Mouse (Mus musculus): ENCODE measurements around the gene Zdhhc11. TPM values are rescaled to one million over a fixed set of nuclear protein-coding genes. Genes with fewer than 3 reads are reported as not detected.
"Not testable (repeated sequence)": the region's sequence is repeated elsewhere in the genome, so short reads cannot be mapped to it uniquely, and the experiment has no call there.

The Zdhhc11 gene
- polyA plus RNA-seq, 1 experiment from 2014 or later = not detected

DNA sequence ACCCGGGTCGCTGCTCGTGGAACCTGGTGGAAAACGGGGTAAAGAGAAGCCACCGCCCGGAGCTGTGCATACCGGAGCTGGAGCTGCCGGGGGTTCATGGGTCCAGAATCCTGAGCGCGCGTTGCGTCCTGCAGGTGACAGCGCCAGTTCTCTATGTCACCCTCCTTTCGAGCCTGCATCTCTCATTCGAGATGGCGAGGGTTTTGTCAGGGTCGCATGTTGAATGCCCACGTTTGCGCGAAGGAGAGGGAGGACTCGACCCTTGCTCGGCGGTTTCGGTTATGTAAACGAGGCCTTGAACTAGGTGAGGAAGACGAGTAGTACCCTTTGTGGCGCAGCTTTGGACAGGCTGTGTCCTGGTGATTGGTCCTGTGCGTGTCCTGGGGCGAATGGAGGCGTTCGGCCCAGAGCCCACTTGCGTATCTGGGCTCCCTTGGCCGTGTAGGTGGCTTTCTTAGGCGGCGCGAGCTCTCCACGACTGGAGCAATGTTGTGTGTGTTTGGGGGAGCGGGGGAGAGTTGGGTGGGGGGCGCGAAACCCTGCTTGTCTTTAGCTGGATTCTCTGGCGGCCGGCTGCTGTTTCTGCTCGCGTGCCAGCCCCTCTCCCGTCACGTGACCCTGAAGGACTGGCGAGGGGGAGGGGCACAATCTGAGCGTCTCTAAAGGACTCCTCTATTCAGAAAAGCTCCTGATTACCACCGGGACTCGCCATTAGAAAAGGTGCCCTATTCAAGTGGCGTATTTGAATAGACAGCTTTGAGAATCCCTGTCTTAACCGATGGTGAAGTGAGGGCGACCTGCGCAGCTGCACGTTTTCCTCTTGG, 46.4 kb downstream of the Zdhhc11 start:
- 2% methylated on average over 55 of the region's 55 CpGs for WGBS
- Histone ChIP-seq H3K4me3 (peak overlapping the region; percentile 64), H3K9me3 (replicated peaks) (no peaks in the 10 kb centered on the region), H3K27me3 (ENCODE audit: low read depth, poor library complexity, severe bottlenecking) (peaks cover 65% of the 10 kb centered on the region), H3K4me1 (peaks cover 24% of the 10 kb centered on the region), H3K36me3 (no peaks in the 10 kb centered on the region), H3K27ac (no peak overlapping the region; the same call in 1 of the 2 replicates)
- DNase-seq (ENCODE audit: low spot score) = peak; percentile 77

DNA sequence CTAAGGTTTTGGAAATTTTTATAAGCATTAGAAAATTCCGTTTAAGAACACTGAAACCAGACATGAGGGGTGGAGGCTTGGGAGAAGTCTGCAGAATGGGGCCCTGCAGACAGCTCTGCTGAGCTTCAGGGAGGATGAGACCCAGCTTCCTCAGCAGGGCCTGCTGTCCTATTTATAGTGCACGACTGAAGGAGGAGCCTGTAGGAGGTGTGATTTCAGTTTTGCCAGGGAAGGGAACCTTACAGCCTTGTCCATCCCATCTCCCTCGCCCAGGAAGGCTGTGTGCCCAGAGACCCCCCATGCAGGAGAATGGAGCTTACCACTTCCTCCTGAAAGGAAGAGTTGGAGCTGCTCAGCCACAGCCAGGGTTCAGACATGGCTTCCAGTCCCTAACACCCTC, 47.0 kb downstream of the Zdhhc11 start:
- H3K4me1 ChIP-seq = peaks cover 24% of the 10 kb centered on the region
- no peaks in the 10 kb centered on the region for H3K9me3 ChIP-seq (replicated peaks)
- no peaks in the 10 kb centered on the region for H3K36me3 ChIP-seq
- peaks cover 64% of the 10 kb centered on the region for H3K27me3 ChIP-seq (ENCODE audit: low read depth, poor library complexity, severe bottlenecking)
- 18% methylated on average over 3 of the region's 3 CpGs for WGBS
- H3K27ac ChIP-seq = no peak overlapping the region
- DNase-seq (ENCODE audit: low spot score) = no peak
- peak overlapping the region; percentile 64 for H3K4me3 ChIP-seq

DNA sequence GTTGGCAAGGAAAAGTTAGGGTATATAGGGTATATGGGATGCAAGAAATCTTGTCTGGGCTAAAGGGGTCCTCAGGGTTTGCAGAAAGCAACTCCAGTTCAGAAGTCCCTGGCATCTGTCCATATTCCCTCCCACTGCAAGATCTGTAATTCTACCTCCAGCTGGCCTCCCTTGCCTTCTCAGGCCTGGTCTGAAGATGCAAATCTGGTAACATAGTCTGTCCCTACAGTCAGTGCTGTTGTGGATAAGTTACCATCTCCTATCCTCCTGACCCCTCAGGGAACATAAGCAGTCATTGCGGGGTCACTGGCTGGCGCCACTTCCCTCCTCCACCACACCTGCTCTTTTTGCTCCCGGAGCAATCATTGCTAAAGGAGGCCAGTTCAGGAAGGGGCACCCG, 52.3 kb downstream of the Zdhhc11 start:
- no peaks in the 10 kb centered on the region for H3K4me1 ChIP-seq
- H3K9me3 ChIP-seq (replicated peaks) = no peaks in the 10 kb centered on the region
- H3K36me3 ChIP-seq = no peaks in the 10 kb centered on the region
- H3K4me3 ChIP-seq = no peak overlapping the region
- H3K27ac ChIP-seq = no peak overlapping the region
- peaks cover 21% of the 10 kb centered on the region for H3K27me3 ChIP-seq (ENCODE audit: low read depth, poor library complexity, severe bottlenecking)
- DNase-seq (ENCODE audit: low spot score) = no peak
- 84% methylated on average over 4 of the region's 4 CpGs for WGBS

DNA sequence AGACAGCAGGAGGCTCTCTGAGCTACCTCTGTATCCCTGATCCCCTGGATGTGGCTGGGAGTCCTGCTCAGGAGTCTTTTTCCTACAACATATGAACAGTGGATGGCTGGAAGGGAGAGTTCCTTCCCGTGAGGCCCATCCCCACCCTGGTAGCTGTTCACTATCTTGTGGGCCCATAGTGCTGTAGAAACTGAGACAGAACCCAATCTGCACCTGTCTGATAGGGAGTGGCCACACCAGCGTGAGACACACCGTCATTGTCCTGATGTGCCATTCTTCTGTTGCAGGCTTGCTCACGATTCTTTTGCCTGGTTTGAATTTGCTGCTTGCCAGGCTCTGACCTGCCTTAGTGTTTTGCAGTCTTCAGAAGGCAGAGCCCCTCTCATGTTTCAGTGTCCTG, 53.8 kb downstream of the Zdhhc11 start:
- Histone ChIP-seq H3K27me3 (ENCODE audit: low read depth, poor library complexity, severe bottlenecking) (peaks cover 6% of the 10 kb centered on the region; the same call in 1 of the 2 replicates), H3K9me3 (replicated peaks) (no peaks in the 10 kb centered on the region), H3K36me3 (no peaks in the 10 kb centered on the region), H3K4me1 (no peaks in the 10 kb centered on the region), H3K4me3 (no peak overlapping the region), H3K27ac (no peak overlapping the region)
- WGBS = 83% methylated on average over 4 of the region's 4 CpGs
- DNase-seq (ENCODE audit: low spot score) = no peak

DNA sequence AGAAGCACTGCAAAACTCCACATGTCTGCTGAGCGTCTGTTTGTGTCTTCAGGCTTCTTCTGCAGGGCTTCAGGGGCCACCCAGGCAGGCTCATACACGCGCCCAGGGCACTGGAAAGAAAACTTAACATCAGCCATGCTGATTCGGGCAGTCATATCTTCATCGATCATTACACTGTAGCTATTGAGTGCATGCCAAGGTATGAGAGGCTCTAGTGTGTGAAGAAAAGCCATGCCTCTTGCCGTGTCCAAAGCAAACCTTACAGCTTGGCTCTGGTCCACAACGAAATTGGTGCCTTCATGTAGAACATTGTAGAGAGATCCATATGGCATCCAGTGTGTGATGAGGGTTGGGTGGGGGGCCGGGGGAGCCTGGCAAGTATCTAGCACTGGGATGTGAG, 55.4 kb downstream of the Zdhhc11 start:
- 93% methylated on average over 8 of the region's 8 CpGs for WGBS
- not testable (repeated sequence) for H3K4me1 ChIP-seq; H3K27ac ChIP-seq; H3K36me3 ChIP-seq; H3K27me3 ChIP-seq (ENCODE audit: low read depth, poor library complexity, severe bottlenecking); H3K9me3 ChIP-seq (replicated peaks); DNase-seq (ENCODE audit: low spot score); H3K4me3 ChIP-seq

DNA sequence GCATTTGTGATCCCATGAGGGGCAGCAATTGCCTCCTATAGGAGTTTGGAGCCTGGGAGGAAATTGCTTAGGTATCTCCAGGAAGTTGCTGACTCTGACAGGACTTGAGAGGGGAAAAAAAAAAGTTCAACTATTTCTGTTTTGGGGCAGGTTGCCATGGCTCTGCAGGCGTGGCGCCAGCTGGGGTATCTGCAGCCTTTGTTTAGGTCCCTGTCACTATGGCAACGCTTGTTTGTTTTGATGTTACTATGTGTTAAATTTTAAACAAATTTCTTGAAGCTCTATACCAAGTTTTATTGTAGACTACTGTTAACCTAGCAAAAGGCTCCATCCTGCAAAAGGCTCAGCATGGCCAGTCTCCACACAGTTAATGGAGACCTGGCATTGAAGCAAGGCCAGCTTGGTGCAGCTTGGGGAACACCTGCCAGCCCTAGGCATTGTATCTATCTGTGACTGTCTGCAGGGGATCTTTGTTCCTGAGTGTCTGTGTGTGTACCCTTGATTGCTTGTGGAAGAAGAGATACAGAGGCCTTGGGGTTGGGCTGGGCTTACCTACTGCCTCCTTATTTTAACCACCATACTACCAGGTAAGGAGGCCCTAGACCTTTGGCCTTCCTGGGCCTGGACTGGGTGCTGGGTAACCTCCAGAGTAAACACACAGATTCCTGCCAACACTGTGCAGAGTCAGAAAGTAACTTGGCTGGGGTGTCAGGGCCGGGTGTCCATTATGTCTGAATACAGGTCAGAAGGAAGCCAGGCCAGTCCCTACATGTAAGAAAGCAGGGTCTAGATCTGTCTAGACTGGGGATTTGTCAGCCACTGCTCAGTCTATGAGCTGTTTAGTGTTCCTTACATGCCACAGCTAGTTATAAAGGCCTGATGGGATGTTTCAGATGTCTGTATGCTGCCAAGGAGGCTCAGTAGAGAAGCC, 61.8 kb downstream of the Zdhhc11 start:
- H3K36me3 ChIP-seq = no peaks in the 10 kb centered on the region
- H3K27ac ChIP-seq = no peak overlapping the region
- H3K4me1 ChIP-seq = no peaks in the 10 kb centered on the region
- DNase-seq (ENCODE audit: low spot score) = no peak
- no peak overlapping the region for H3K4me3 ChIP-seq
- no peaks in the 10 kb centered on the region for H3K9me3 ChIP-seq (replicated peaks)
- no peaks in the 10 kb centered on the region for H3K27me3 ChIP-seq (ENCODE audit: low read depth, poor library complexity, severe bottlenecking)
- 79% methylated on average over 4 of the region's 4 CpGs for WGBS

DNA sequence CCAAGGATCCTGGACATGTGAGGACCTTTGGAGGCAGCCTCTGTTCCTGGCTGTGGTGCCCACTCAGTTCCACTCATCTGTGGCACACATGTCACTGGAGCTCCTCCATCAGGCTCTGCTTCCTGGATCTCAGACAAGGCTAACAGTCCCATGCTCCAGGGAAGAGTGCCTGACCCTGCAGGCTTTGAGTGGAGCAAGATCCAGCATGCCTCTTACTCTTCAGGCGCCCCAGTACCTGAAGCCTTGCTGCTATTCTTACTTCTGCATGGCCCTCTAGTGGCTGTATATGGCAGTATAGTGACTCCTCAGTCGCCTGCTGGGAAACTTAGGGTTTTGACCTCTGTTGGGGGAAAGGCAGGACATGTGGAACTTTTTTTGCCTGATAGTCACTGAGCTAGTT, 62.6 kb downstream of the Zdhhc11 start:
- H3K36me3 ChIP-seq = no peaks in the 10 kb centered on the region
- no peak overlapping the region for H3K4me3 ChIP-seq
- H3K27ac ChIP-seq = no peak overlapping the region
- H3K9me3 ChIP-seq (replicated peaks) = no peaks in the 10 kb centered on the region
- DNase-seq (ENCODE audit: low spot score) = peak; percentile 45
- H3K4me1 ChIP-seq = no peaks in the 10 kb centered on the region
- WGBS = 22% methylated on average over 2 of the region's 2 CpGs
- H3K27me3 ChIP-seq (ENCODE audit: low read depth, poor library complexity, severe bottlenecking) = no peaks in the 10 kb centered on the region

DNA sequence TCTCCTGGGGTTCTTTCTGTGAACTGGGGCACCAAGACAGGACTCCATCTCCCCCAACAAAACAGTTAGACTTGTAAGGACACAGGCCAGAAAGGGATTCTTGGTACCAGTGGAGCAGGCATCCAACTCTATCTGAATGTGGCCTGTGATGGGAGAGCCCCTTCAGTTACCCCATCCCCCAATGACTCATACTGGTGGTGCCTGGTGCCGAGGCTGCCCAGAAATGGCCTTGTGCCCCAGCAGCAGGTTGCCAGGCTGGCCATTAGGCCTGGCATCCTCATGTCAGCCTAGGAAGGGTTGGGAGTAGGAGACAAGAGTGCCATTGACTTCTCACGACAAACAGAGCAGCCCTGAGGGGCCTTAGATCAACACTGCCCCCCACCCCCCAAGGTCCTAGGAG, 64.5 kb downstream of the Zdhhc11 start:
- H3K27ac ChIP-seq = no peak overlapping the region
- no peaks in the 10 kb centered on the region for H3K9me3 ChIP-seq (replicated peaks)
- no peaks in the 10 kb centered on the region for H3K4me1 ChIP-seq
- no peak for DNase-seq (ENCODE audit: low spot score)
- H3K27me3 ChIP-seq (ENCODE audit: low read depth, poor library complexity, severe bottlenecking) = no peaks in the 10 kb centered on the region
- no peak overlapping the region for H3K4me3 ChIP-seq
- no peaks in the 10 kb centered on the region for H3K36me3 ChIP-seq
- 84% methylated on average over 2 of the region's 2 CpGs for WGBS

DNA sequence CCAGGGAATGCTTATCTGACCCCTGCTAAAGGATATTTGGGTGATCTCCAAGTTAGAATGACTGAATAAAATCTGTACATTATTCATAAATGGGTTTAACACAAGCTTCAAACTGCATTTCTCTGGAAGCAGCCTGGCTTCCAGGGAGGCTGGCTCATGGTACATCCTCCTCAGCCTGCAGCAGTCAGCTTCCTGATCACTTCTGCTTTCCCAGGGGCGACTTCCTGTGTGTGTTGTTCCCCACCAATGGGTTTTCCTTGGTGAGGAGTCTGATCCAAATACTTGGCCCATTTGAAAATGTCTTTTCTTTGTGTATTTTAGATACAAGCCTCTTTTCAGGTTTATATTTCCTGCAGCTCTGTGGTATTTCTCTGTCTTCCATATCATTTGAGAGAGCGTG, 65.4 kb downstream of the Zdhhc11 start:
- no peak for DNase-seq (ENCODE audit: low spot score)
- WGBS = 90% methylated on average over 2 of the region's 2 CpGs
- no peaks in the 10 kb centered on the region for H3K4me1 ChIP-seq
- H3K36me3 ChIP-seq = no peaks in the 10 kb centered on the region
- no peak overlapping the region for H3K27ac ChIP-seq
- no peak overlapping the region for H3K4me3 ChIP-seq
- no peaks in the 10 kb centered on the region for H3K9me3 ChIP-seq (replicated peaks)
- H3K27me3 ChIP-seq (ENCODE audit: low read depth, poor library complexity, severe bottlenecking) = no peaks in the 10 kb centered on the region

DNA sequence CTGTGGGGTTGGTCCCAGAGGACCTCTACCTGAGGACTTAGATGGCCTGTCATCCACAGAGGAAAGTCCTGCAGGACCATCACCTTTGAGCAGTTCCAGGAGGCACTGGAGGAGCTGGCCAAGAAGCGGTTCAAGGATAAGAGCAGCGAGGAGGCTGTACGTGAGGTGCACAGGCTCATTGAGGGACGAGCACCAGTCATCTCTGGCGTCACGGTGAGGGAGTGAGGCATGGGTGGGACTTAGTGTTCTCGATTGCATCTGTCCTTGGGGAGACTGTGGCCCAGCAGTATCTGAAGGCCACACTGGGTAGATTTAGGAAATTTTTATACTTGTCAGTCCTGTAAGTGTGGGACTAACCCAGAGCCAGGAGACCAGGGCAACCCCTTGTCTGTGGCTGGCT, 67.0 kb downstream of the Zdhhc11 start:
- H3K27me3 ChIP-seq (ENCODE audit: low read depth, poor library complexity, severe bottlenecking) = no peaks in the 10 kb centered on the region
- no peak overlapping the region for H3K4me3 ChIP-seq
- H3K27ac ChIP-seq = no peak overlapping the region
- WGBS = 91% methylated on average over 7 of the region's 7 CpGs
- H3K4me1 ChIP-seq = no peaks in the 10 kb centered on the region
- DNase-seq (ENCODE audit: low spot score) = no peak
- H3K36me3 ChIP-seq = peaks cover 3% of the 10 kb centered on the region; the same call in 1 of the 2 replicates
- H3K9me3 ChIP-seq (replicated peaks) = no peaks in the 10 kb centered on the region

DNA sequence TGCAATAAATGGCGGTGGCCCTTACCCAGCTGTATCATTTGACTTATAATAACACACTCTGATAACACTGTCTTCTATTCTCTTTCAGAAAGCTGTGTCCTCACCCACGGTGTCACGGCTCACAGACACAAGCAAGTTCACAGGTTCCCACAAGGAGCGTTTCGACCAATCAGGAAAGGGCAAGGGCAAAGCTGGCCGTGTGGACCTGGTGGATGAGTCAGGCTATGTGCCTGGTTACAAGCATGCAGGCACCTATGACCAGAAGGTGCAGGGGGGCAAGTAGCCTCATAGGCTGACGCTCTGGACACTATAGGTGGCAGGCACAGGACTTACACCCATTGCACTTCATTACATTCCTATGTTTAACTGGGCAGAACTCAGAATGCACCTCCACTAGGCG, 67.5 kb downstream of the Zdhhc11 start:
- Histone ChIP-seq H3K27me3 (ENCODE audit: low read depth, poor library complexity, severe bottlenecking) (no peaks in the 10 kb centered on the region), H3K27ac (no peak overlapping the region), H3K9me3 (replicated peaks) (no peaks in the 10 kb centered on the region), H3K4me3 (no peak overlapping the region), H3K36me3 (peaks cover 7% of the 10 kb centered on the region; the same call in 1 of the 2 replicates), H3K4me1 (no peaks in the 10 kb centered on the region)
- no peak for DNase-seq (ENCODE audit: low spot score)
- WGBS = 87% methylated on average over 8 of the region's 8 CpGs

DNA sequence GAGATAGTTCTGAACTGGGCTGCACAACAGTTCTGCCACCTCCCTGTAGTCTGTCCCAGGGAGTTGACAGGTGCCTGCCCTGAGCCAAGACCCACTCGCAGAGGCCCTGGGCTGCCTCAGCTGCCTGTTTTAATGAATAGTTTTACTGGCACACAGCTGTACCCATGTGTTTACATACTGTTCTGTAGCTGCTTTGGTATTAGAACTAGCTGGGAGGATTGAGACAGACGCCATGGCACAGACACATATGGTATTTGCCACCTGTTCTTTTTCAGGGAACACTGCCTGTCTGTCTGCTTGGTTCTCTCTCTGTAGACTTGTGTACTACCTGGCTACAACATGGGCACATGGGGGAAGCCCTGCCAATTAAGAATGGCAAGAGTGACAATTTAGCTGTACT, 71.1 kb downstream of the Zdhhc11 start:
- DNase-seq (ENCODE audit: low spot score) = no peak

DNA sequence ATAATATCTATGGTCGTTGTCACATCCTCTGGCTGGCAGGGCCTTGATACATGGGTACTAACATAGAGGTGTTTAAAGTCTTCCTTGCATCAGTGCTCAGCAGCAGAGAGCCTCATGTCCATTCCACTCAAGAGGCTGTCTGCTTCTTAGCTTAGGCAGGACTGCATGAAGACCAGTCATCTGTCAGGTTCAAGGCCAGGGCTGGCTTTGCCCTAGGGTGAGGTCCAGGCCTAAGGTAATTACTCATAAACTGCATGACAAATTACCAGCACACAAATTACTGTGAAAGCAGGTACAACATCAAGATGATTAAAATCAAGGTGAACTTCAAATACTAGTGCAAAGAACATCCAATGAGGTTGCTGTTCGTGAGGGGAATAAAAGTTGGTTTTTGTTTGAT, 72.1 kb downstream of the Zdhhc11 start:
- Histone ChIP-seq H3K4me1 (no peaks in the 10 kb centered on the region), H3K36me3 (peaks cover 47% of the 10 kb centered on the region), H3K9me3 (replicated peaks) (no peaks in the 10 kb centered on the region), H3K27ac (no peak overlapping the region), H3K4me3 (no peak overlapping the region), H3K27me3 (ENCODE audit: low read depth, poor library complexity, severe bottlenecking) (no peaks in the 10 kb centered on the region)
- WGBS = 90% methylated on average over 2 of the region's 2 CpGs
- DNase-seq (ENCODE audit: low spot score) = no peak

More for the DNA sequence above, 71.1 kb downstream of the Zdhhc11 start:
- 85% methylated on average over 2 of the region's 2 CpGs for WGBS
- Histone ChIP-seq H3K4me3 (no peak overlapping the region), H3K4me1 (no peaks in the 10 kb centered on the region), H3K36me3 (peaks cover 37% of the 10 kb centered on the region), H3K27ac (no peak overlapping the region), H3K9me3 (replicated peaks) (no peaks in the 10 kb centered on the region), H3K27me3 (ENCODE audit: low read depth, poor library complexity, severe bottlenecking) (no peaks in the 10 kb centered on the region)
